Mouse (Mus musculus): ENCODE data around the gene Srr. TPM values are rescaled to one million over a fixed set of nuclear protein-coding genes. Genes with fewer than 3 reads are reported as not detected.

The Srr gene
- total and polyA plus RNA-seq, 3 experiments: 5.2 to 62.8 (median 55.7) TPM

- DNase-seq: peak; percentile 1
These were observed 60.5 kb downstream of the Srr start for GRCm38 (mm10) chr11:74865252-74865651.

GRCm38 (mm10) chr11:74864421-74864820 lies 61.3 kb downstream of the Srr start:
- DNase-seq: no peak

GRCm38 (mm10) chr11:74863471-74863870 lies 62.3 kb downstream of the Srr start:
- peak; percentile 18 for DNase-seq

GRCm38 (mm10) chr11:74862129-74862528 lies 63.6 kb downstream of the Srr start:
- DNase-seq: peak; percentile 60

GRCm38 (mm10) chr11:74857756-74858155 lies 68.0 kb downstream of the Srr start:
- peak; percentile 1 for DNase-seq

Small RNAs within 50 kb of the gene (microRNA-seq; reads per million reads assigned to microRNA genes)
- gene Mir6926: 0 reads per million in 2 experiments

Other genes starting within 250 kb of the Srr start
- 100 to 1,000 TPM; 171 to 185 TPM for gene Pafah1b1, start 201.3 kb downstream of the Srr start, total RNA-seq (2021)
- 6.9 and 8.2 TPM in 2 replicates for gene Pafah1b1, start 201.3 kb downstream of the Srr start, polyA plus RNA-seq (2012; rRNA removed)
- 10 to 100 TPM; 33.2 to 33.7 TPM for gene Mettl16, start 155.1 kb downstream of the Srr start, total RNA-seq (2021)
- 1.5 and 3.2 TPM in 2 replicates for gene Mettl16, start 155.1 kb downstream of the Srr start, polyA plus RNA-seq (2012; rRNA removed)
- 10 to 100 TPM; 23.4 to 25.2 TPM for gene Mnt, start 95.0 kb downstream of the Srr start, total RNA-seq (2021)
- gene Mnt, start 95.0 kb downstream of the Srr start, polyA plus RNA-seq (2012; rRNA removed): 31.1 and 46.9 TPM in 2 replicates
- 10 to 100 TPM; 21.8 to 24.4 TPM for gene Sgsm2, start 28.9 kb downstream of the Srr start, total RNA-seq (2021)
- gene Sgsm2, start 28.9 kb downstream of the Srr start, polyA plus RNA-seq (2012; rRNA removed): 27.0 and 35.2 TPM in 2 replicates
- 10 to 100 TPM; 35.3 to 39.8 TPM for gene Tsr1, start 27.9 kb downstream of the Srr start, total RNA-seq (2021)
- 2.2 and 3.8 TPM in 2 replicates for gene Tsr1, start 27.9 kb downstream of the Srr start, polyA plus RNA-seq (2012; rRNA removed)
- 10 to 100 TPM; 19.7 to 20.9 TPM for gene Smg6, start 125 bp downstream of the Srr start, total RNA-seq (2021)
- 27.8 and 32.6 TPM in 2 replicates for gene Smg6, start 125 bp downstream of the Srr start, polyA plus RNA-seq (2012; rRNA removed)
- 10 to 100 TPM in 1 of 2 experiments, 1 to 10 TPM in 1; 7.5 to 15.4 TPM for gene Hic1, start 243.6 kb upstream of the Srr start, total RNA-seq (2021)
- 25.9 and 26.9 TPM in 2 replicates for gene Hic1, start 243.6 kb upstream of the Srr start, polyA plus RNA-seq (2012; rRNA removed)